Mouse (Mus musculus): ENCODE results near the gene Capn7. TPM values are rescaled to one million over a fixed set of nuclear protein-coding genes. Genes with fewer than 3 reads are reported as not detected.
A peak's percentile ranks its signal among the peaks of the same experiment; 100 is the strongest.

Gene Capn7
- total and polyA plus RNA-seq, 3 experiments, result 27.9 to 45.0 (median 33.3) TPM

DNA sequence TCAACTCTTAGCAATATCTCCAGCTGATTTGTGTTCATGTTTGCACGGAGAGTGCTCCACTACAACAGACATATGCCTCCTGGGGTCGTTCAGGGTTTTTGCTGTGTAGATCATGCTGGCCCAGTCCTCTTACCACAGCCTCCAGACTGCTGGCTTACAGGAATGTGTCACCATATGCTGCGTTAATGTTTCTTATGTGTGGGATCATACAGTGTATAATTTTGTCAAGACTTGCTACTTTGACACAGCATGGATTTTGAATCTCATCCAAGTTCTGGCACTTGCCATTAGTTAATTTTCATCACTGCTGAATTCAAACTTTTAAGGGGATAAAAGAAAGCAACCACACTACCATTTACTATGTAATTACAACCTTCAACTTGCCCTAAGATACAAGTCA lies 673 bp upstream of the Capn7 start:
- Histone ChIP-seq H3K4me3 (replicated peaks in 1 of 3; ENCODE audit: low read depth in 2 of 3, low read length in 2 of 3, poor library complexity in 1 of 3) (peak overlapping the region; percentile 50 to 95 (median 53)), H3K27me3 (replicated peaks) (no peaks in the 10 kb centered on the region), H3K9ac (ENCODE audit: insufficient read depth, low read depth) (peak overlapping the region; percentile 55; the same call in 1 of the 2 replicates), H3K4me1 (ENCODE audit: control insufficient read depth in 1 of 2, insufficient read depth in 2 of 2) (peaks cover 5 to 17% of the 10 kb centered on the region in 2 experiments), H3K36me3 (replicated peaks in 1 of 2; ENCODE audit: control insufficient read depth in 1 of 2, insufficient read depth in 1 of 2, low read length in 1 of 2) (peaks cover 5 to 12% of the 10 kb centered on the region in 2 experiments), H3K9me3 (replicated peaks; ENCODE audit: low read length) (no peaks in the 10 kb centered on the region), H3K79me2 (replicated peaks; ENCODE audit: control insufficient read depth, extremely low read depth, insufficient read depth, poor library complexity, severe bottlenecking) (peaks cover 25% of the 10 kb centered on the region), H3K27ac (ENCODE audit: insufficient read depth, low read depth) (no peak overlapping the region), H3K4me2 (ENCODE audit: insufficient read depth, low read depth, poor library complexity, severe bottlenecking) (peak overlapping the region; percentile 65)
- in situ Hi-C loops (cut with MboI; ENCODE audit: low pct_ligation_motif_present, low pct_unique_long_range_greater_than_20kb, low sequenced_read_pairs) (no loop called here), dilution Hi-C loops (cut with MboI; ENCODE audit: extremely low pct_ligation_motif_present, extremely low pct_unique_long_range_greater_than_20kb, low sequenced_read_pairs) (no loop called here)
- TF ChIP-seq JUN (IDR thresholded peaks at IDR 0.05; ENCODE audit: insufficient read depth, low read depth, low read length) (0 out of 2 replicates have a peak, but pooled peaks have one; percentile 1), EP300 (IDR thresholded peaks at IDR 0.05; ENCODE audit: low read length) (0 out of 2 replicates have a peak, but pooled peaks have one; percentile 25), MYC (IDR thresholded peaks at IDR 0.05; ENCODE audit: low read depth, low read length) (0 out of 2 replicates have a peak, but pooled peaks have one; percentile 13), ELF1 (IDR thresholded peaks at IDR 0.05; ENCODE audit: low read depth, low read length) (no peak)
- no peak for DNase-seq (ENCODE audit: extremely low read depth)

DNA sequence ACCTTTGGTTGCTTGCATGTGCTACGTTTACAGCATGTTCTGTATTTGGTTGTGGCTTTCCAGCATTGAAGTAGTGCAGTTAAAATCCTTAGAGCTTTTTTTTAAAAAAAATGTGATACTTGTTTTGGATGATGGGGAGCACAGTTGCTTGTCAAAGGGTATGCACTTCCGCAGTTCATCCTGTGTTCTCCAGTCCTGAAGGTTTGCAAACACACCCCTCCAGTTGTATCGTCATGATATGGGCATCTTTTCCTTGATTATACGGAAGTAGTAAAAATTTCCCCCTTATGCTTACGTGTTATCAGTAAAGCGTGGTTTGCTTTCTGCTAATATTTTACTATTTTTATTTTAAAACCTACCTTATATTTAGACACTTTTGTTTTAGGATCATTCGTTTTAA lies 968 bp downstream of the Capn7 start:
- TF ChIP-seq ELF1 (IDR thresholded peaks at IDR 0.05; ENCODE audit: low read depth, low read length) (peak; percentile 49; the same call in 1 of the 2 replicates), MYC (IDR thresholded peaks at IDR 0.05; ENCODE audit: low read depth, low read length) (peak; percentile 54; the same call in 1 of the 2 replicates), ZNF384 (IDR thresholded peaks at IDR 0.05; ENCODE audit: low read depth, low read length) (peak; percentile 21; the same call in 1 of the 2 replicates), TBP (conservative IDR thresholded peaks at IDR 0.05; ENCODE audit: low read depth, low read length) (no peak), BHLHE40 (IDR thresholded peaks at IDR 0.05; ENCODE audit: low read depth, low read length) (no peak)
- in situ Hi-C loops (cut with MboI; ENCODE audit: low pct_ligation_motif_present, low pct_unique_long_range_greater_than_20kb, low sequenced_read_pairs), result no loop called here
- Histone ChIP-seq H3K4me2 (ENCODE audit: insufficient read depth, low read depth, poor library complexity, severe bottlenecking) (peak overlapping the region; percentile 98), H3K9ac (ENCODE audit: insufficient read depth, low read depth) (peak overlapping the region; percentile 85), H3K9me3 (replicated peaks; ENCODE audit: low read length) (no peaks in the 10 kb centered on the region), H3K79me2 (replicated peaks; ENCODE audit: control insufficient read depth, extremely low read depth, insufficient read depth, poor library complexity, severe bottlenecking) (peaks cover 27% of the 10 kb centered on the region), H3K4me1 (ENCODE audit: control insufficient read depth in 1 of 2, insufficient read depth in 2 of 2) (peaks cover 4 to 15% of the 10 kb centered on the region in 2 experiments; a peak in 3 of 4 replicates), H3K27me3 (replicated peaks) (no peaks in the 10 kb centered on the region), H3K27ac (ENCODE audit: insufficient read depth, low read depth) (0 out of 2 replicates have a peak overlapping the region, but pooled peaks have one; percentile 90), H3K36me3 (replicated peaks in 1 of 2; ENCODE audit: control insufficient read depth in 1 of 2, insufficient read depth in 1 of 2, low read length in 1 of 2) (peaks cover 9 to 24% of the 10 kb centered on the region in 2 experiments), H3K4me3 (replicated peaks in 1 of 3; ENCODE audit: low read depth in 2 of 3, low read length in 2 of 3, poor library complexity in 1 of 3) (peak overlapping the region; percentile 92 to 98 (median 95))
- DNase-seq (ENCODE audit: extremely low read depth), result peak; percentile 42
- dilution Hi-C loops (cut with MboI; ENCODE audit: extremely low pct_ligation_motif_present, extremely low pct_unique_long_range_greater_than_20kb, low sequenced_read_pairs), result no loop called here

DNA sequence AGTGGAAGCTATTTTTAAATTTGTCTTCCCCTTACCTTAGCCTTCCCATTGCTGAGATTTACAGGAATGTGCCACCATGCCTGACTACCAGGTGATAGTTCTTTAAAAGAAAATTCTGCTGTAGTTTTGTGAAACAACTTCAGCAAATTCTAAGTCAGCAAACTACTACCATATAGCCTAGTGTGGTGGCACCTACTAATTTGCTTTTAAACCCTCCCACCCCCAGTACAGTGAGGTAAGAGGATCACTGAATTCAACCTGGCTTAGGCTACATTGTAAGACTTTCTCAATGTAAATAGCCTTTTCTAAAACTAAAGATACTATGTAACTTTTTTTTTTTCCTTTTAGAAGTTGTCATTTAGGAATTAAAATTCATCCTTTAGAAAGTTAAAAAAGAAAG lies 1.5 kb downstream of the Capn7 start:
- peaks cover 27% of the 10 kb centered on the region for H3K79me2 ChIP-seq (replicated peaks; ENCODE audit: control insufficient read depth, extremely low read depth, insufficient read depth, poor library complexity, severe bottlenecking)
- H3K27me3 ChIP-seq (replicated peaks), result no peaks in the 10 kb centered on the region
- in situ Hi-C loops (cut with MboI; ENCODE audit: low pct_ligation_motif_present, low pct_unique_long_range_greater_than_20kb, low sequenced_read_pairs) (no loop called here), dilution Hi-C loops (cut with MboI; ENCODE audit: extremely low pct_ligation_motif_present, extremely low pct_unique_long_range_greater_than_20kb, low sequenced_read_pairs) (no loop called here)
- H3K4me3 ChIP-seq (replicated peaks in 1 of 3; ENCODE audit: low read depth in 2 of 3, low read length in 2 of 3, poor library complexity in 1 of 3), result peak overlapping the region; percentile 92 to 98 (median 95)
- 0 out of 2 replicates have a peak overlapping the region, but pooled peaks have one; percentile 39 for H3K27ac ChIP-seq (ENCODE audit: insufficient read depth, low read depth)
- no peak for DNase-seq (ENCODE audit: extremely low read depth)
- TF ChIP-seq SIN3A (IDR thresholded peaks at IDR 0.05; ENCODE audit: low read length), result peak; percentile 39; the same call in 1 of the 2 replicates
- TF ChIP-seq ZC3H11A (IDR thresholded peaks at IDR 0.05; ENCODE audit: low read depth, low read length), result no peak
- peak; percentile 56; the same call in 1 of the 2 replicates for TF ChIP-seq MXI1 (IDR thresholded peaks at IDR 0.05; ENCODE audit: low read depth, low read length)
- no peaks in the 10 kb centered on the region for H3K9me3 ChIP-seq (replicated peaks; ENCODE audit: low read length)
- H3K9ac ChIP-seq (ENCODE audit: insufficient read depth, low read depth), result peak overlapping the region; percentile 85
- peak overlapping the region; percentile 98 for H3K4me2 ChIP-seq (ENCODE audit: insufficient read depth, low read depth, poor library complexity, severe bottlenecking)
- peaks cover 11 to 28% of the 10 kb centered on the region in 2 experiments for H3K36me3 ChIP-seq (replicated peaks in 1 of 2; ENCODE audit: control insufficient read depth in 1 of 2, insufficient read depth in 1 of 2, low read length in 1 of 2)
- peaks cover 4 to 15% of the 10 kb centered on the region in 2 experiments; a peak in 3 of 4 replicates for H3K4me1 ChIP-seq (ENCODE audit: control insufficient read depth in 1 of 2, insufficient read depth in 2 of 2)
